Mouse (Mus musculus): Measurements from ENCODE around the gene Fam19a1.

- no peak for TF ChIP-seq CTCF (IDR thresholded peaks at IDR 0.05; ENCODE audit: low read depth, low read length)
- no peak for TF ChIP-seq POLR2A (IDR thresholded peaks at IDR 0.05; ENCODE audit: insufficient read depth, low read length)
- TF ChIP-seq EP300 (IDR thresholded peaks at IDR 0.05; ENCODE audit: insufficient read depth, low read depth, low read length) = peak; percentile 80
Measured at GRCm38 (mm10) chr6:96289672-96290071, 176.7 kb downstream of the Fam19a1 start.

All from ES-Bruce4 (cell line).